Mouse (Mus musculus) bone marrow macrophage, adult 2 months (primary cell): ENCODE measurements around the gene AW822073.

ENCODE experiments used
- CTCF ChIP-seq: IDR thresholded peaks from 2 replicates; pipeline ENCODE4 v1.5.1; 2012; ENCODE audit warnings: low read depth, mild to moderate bottlenecking, low read length, moderate library complexity
- POLR2A ChIP-seq: IDR thresholded peaks from 2 replicates; pipeline ENCODE4 v1.6.1; 2012; ENCODE audit warnings: mild to moderate bottlenecking, low read depth, low read length, borderline replicate concordance

DNA sequence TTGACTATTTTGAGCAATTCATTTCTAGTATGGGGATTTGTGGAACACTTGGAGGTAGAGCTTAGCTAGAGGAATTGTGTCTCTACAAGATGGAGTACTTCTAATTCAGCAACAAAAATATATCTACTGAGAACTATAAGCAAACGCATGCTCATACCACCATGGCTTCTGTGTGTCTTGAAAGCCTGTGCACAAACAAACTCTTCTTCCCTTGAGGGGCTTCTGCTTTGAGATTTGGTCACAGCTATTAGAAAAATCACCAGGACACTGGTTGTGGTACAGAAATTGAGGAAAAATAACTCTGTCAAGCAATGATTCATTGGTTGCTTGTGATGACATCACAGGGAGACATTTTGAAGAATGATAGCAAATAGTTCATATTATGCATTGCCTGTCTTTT, 9.4 kb downstream of the AW822073 start:
- TF ChIP-seq CTCF (no peak), POLR2A (no peak)
